Mouse (Mus musculus) megakaryocyte, adult 5-6 weeks (primary cell): Measurements from ENCODE around the gene Iba57. TPM values are rescaled to one million over a fixed set of nuclear protein-coding genes. Genes with fewer than 3 reads are reported as not detected.

Experiments
- ATAC-seq: 2 replicates; pipeline ENCODE4 v1.8.0; 2016; ENCODE audit warnings: mild to moderate bottlenecking, inconsistent platforms; ENCODE audit not compliant: poor library complexity, severe bottlenecking
- total RNA-seq, 2 experiments: library from RNA; stranded (forward) in 1 of 2; stranded (reverse) in 1 of 2; fragments of 153-499, 151-499 nt in 1 of 2; fragments of 221-1000, 200-1000 nt in 1 of 2; gene quantifications; 2 replicates each; pipeline versions ENCODE4 v1.2.3 to v1.2.4; 2015 to 2017

Iba57 gene
- total RNA-seq, 2 experiments from 2014 or later = 1.2 to 2.4 TPM

- ATAC-seq = no peak
These were observed 28.3 kb downstream of the Iba57 start for GRCm38 (mm10) chr11:59135051-59135820.

- ATAC-seq = no peak
These were observed 29.1 kb downstream of the Iba57 start for GRCm38 (mm10) chr11:59134373-59134997.

- no peak for ATAC-seq
These were observed 31.5 kb downstream of the Iba57 start for GRCm38 (mm10) chr11:59132065-59132464.

GRCm38 (mm10) chr11:59131348-59131919 is 32.1 kb downstream of the Iba57 start:
- no peak for ATAC-seq

- no peak for ATAC-seq
These were observed 32.8 kb downstream of the Iba57 start for GRCm38 (mm10) chr11:59130782-59131181.

- no peak for ATAC-seq
These were observed 57.6 kb downstream of the Iba57 start for GRCm38 (mm10) chr11:59105945-59106344.

Other genes starting within 250 kb of the Iba57 start
- gene Btnl10, start 245.8 kb downstream of the Iba57 start, total RNA-seq (2015) = 0.94 and 1.8 TPM in 2 replicates
- gene Btnl10, start 245.8 kb downstream of the Iba57 start, total RNA-seq (2017) = 1.2 and 2.8 TPM in 2 replicates
- gene Rnf187, start 224.8 kb downstream of the Iba57 start, total RNA-seq (2015) = 42.6 and 42.9 TPM in 2 replicates
- gene Rnf187, start 224.8 kb downstream of the Iba57 start, total RNA-seq (2017) = 49.7 and 61.7 TPM in 2 replicates
- gene Hist3h2ba, start 214.8 kb downstream of the Iba57 start, total RNA-seq (2015) = 4.6 and 6.9 TPM in 2 replicates
- gene Hist3h2ba, start 214.8 kb downstream of the Iba57 start, total RNA-seq (2017) = 5.4 and 10.9 TPM in 2 replicates
- gene Hist3h2a, start 209.1 kb downstream of the Iba57 start, total RNA-seq (2015) = 20.6 and 24.9 TPM in 2 replicates
- 267 and 273 TPM in 2 replicates for gene Hist3h2a, start 209.1 kb downstream of the Iba57 start, total RNA-seq (2017)
- gene Trim17, start 209.1 kb downstream of the Iba57 start, total RNA-seq (2015) = not detected in 2 replicates
- gene Trim17, start 209.1 kb downstream of the Iba57 start, total RNA-seq (2017) = 0.07 TPM in 1 of 2 replicates, not detected in the other
- 22.2 and 26.7 TPM in 2 replicates for gene Trim11, start 185.6 kb downstream of the Iba57 start, total RNA-seq (2015)
- gene Trim11, start 185.6 kb downstream of the Iba57 start, total RNA-seq (2017) = 30.0 and 33.2 TPM in 2 replicates
- not detected in 2 replicates for gene Obscn, start 27.3 kb downstream of the Iba57 start, total RNA-seq (2015)
- gene Obscn, start 27.3 kb downstream of the Iba57 start, total RNA-seq (2017) = not detected in 2 replicates
- gene Gjc2, start 19.5 kb upstream of the Iba57 start, total RNA-seq (2015) = not detected in 2 replicates
- not detected in 2 replicates for gene Gjc2, start 19.5 kb upstream of the Iba57 start, total RNA-seq (2017)
- gene Guk1, start 28.5 kb upstream of the Iba57 start, total RNA-seq (2015) = 20.6 and 25.1 TPM in 2 replicates
- gene Guk1, start 28.5 kb upstream of the Iba57 start, total RNA-seq (2017) = 13.8 and 20.1 TPM in 2 replicates
- 14.7 and 17.6 TPM in 2 replicates for gene Mrpl55, start 38.7 kb upstream of the Iba57 start, total RNA-seq (2015)
- gene Mrpl55, start 38.7 kb upstream of the Iba57 start, total RNA-seq (2017) = 35.3 and 36.2 TPM in 2 replicates
- 8.3 and 8.6 TPM in 2 replicates for gene 2310033P09Rik, start 44.6 kb upstream of the Iba57 start, total RNA-seq (2015)
- gene 2310033P09Rik, start 44.6 kb upstream of the Iba57 start, total RNA-seq (2017) = 7.2 and 8.7 TPM in 2 replicates
- gene Arf1, start 64.5 kb upstream of the Iba57 start, total RNA-seq (2015) = 312 and 325 TPM in 2 replicates
- gene Arf1, start 64.5 kb upstream of the Iba57 start, total RNA-seq (2017) = 342 and 408 TPM in 2 replicates
- not detected in 2 replicates for gene Wnt3a, start 127.0 kb upstream of the Iba57 start, total RNA-seq (2015)
- gene Wnt3a, start 127.0 kb upstream of the Iba57 start, total RNA-seq (2017) = not detected in 2 replicates
- not detected in 2 replicates for gene Wnt9a, start 143.2 kb upstream of the Iba57 start, total RNA-seq (2015)
- gene Wnt9a, start 143.2 kb upstream of the Iba57 start, total RNA-seq (2017) = not detected in 2 replicates
- not detected in 2 replicates for gene Prss38, start 211.9 kb upstream of the Iba57 start, total RNA-seq (2015)
- gene Prss38, start 211.9 kb upstream of the Iba57 start, total RNA-seq (2017) = not detected in 2 replicates